Mouse (Mus musculus) layer of hippocampus, adult 11-12 months (tissue): ENCODE measurements around the gene Ensa.
A peak's percentile ranks its signal among the peaks of the same experiment; 100 is the strongest.
"Not testable (repeated sequence)": the region's sequence is repeated elsewhere in the genome, so short reads cannot be mapped to it uniquely, and the experiment has no call there.

Experiments used
- DNase-seq: peaks from one replicate; pipeline ENCODE4 v3.0.0; 2022; ENCODE audit warnings: low spot score

Gene Ensa

DNA sequence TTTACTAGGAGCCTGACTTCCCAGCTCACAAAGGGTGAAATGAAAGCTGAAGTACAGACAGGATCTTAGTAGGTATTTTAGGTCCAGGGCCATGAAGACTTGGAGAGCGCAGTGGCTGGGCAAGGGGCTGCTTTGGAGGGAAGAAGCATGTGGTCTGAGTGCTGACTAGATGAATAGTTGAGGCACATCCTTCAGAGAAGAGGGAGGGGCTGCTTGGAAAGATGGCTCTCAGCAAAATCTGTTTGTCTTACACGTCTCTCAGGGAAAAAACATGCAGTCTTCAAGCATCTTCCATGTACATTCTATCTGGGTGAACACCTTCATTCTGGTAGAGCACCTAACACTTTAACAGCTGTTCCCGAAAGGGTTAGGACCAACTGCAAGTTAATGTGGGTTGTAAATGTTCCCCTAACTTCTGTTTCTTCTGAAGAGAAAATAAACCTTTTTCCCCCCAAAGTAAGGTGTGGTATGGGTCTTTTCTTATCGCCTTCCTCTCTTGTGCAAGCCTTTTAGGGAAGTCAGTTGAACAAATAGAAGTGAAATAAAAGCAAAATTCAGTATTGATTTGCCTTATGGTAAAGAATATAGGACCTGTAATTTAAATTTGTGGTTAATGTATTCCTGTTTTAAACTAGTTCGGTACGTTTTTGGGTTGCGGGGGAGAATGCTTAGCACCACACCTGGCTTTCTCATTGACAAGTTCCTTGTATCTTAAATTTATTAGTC, 38.1 kb downstream of the Ensa start:
- DNase-seq: no peak

DNA sequence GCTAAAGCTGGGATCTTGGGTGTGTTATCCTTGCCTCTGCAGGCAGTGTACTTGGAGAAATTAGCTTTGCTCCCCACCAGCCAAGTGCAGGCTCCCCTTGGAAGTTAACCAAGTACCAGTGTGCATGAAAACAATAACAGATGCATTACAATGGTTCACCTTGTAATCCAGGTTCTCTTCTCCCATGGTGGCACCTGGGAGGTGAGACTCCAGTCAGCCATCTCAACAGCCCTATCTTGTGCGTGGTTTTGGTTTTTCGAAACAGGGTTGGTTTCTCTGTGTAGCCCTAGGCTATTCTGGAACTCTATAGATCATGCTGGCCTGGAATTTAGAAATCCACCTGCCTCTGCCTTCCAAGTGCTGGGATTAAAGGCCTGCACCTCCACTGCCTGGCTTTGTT, 38.7 kb downstream of the Ensa start:
- DNase-seq: no peak

DNA sequence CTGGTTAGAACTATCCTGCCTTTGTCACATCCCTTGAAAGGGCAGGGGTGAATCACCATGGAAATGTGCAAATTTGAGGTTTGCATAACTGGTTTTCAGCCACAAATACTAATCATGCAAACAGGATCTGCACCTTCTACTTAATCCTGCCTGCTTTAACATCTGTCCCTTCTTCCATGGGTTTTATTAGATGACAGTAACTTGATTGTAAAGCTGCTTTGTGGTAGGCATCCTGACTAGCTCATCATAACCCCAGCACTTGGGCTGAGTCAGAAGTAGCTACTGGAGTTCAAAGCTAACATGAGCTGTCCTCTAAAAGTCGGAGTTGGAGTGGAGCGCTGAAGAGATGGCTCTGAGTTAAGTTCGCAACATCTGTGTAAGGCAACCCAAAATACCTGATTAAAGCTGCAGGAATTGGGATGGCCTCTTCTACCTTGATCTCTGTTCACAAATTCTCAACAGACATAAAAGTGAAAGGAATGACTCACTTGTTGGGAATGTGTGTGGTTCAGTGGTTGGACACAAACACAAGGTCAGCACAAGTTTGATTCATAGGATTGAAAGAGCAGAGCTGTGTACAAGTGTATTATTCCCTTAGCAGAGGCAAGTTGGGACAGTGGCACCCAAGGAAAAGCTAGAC, 39.3 kb downstream of the Ensa start:
- DNase-seq: no peak

DNA sequence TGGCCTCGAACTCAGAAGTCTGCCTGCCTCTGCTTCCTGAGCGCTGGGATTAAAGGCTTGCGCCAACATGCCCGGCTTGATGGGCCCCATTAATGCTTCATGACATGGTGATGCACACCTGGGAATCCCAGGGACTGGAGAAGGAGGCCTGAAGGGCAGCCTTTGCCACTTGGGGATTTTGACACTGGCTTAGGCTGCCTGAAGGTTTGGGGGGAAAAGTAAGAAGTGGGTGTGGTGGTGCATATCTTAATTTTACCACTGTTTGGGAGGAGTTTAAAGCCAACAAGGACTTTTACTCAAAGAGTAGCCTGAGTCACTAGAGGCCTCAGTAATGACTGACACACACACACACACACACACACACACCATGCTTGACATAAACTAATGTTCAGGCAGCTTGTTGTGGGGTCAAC, 40.2 kb downstream of the Ensa start:
- no peak for DNase-seq

DNA sequence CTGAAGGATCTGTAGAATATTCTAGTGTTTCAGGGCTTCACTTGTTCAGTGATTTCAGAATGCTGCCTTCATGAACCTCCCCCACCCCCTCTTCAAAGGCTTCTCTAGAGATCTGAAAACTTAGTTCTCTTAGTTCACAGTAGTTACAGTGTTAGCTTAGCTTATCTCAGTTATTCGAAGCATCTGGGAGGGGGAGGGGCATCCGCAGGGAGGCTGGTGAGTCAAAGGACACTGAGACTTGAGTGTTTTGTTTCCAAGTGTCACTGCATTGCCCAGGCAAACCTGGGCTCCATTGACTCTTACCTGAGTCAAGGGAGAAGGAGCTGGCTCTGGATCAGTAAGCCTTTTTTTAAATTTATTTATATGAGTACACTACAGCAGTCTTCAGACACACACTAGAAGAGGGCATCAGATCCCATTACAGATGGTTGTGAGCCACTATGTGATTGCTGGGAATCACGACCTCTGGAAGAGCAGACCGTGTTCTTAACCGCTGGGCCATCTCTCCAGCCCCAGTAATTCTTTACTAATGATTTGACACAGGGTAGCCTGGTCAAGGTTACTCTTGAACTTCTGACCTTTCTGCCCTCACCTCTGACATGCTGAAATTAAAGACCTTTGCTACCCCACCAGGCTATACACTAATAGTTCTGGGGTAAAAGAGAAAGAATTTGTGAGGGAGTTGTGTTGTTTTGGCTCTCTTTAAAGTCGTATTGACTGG, 41.5 kb downstream of the Ensa start:
- no peak for DNase-seq

DNA sequence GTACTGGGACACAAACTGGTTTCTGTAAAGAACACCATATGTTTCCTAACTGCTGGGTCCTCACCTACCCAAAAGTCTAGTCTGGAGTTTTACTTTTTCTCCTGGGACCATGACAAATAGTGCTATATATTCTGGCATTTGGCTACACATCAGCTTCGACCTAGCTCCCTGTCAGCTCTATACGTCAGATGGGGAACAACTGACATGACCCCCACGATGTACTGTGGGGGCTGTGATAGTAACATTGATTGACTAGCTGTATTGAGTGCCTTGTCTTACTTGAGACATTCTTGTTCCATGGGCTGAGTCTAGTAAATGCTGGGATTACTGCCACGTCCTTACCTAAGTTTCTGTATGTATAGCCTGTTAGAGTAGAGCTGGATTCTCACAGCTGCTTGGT, 42.7 kb downstream of the Ensa start:
- DNase-seq: no peak

DNA sequence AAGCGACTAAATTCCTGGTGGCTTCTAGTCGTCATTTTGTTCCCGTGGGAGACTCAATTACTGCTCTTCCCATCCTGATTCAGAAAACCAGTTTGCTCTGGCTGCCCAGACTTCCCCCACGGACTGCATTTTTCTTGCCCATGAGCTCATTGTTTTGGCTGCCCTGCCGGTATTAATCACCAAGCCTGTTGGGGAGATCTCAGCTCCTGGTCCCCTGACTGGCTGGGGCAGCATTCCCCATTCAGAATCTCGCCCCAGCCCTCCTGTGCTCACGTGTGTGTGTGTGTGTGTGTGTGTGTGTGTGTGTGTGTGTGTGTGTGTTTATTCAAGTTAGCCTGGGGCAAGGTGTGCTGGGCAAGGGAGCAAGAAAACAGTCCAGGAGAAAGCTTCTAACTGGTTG, 43.2 kb downstream of the Ensa start:
- no peak for DNase-seq

DNA sequence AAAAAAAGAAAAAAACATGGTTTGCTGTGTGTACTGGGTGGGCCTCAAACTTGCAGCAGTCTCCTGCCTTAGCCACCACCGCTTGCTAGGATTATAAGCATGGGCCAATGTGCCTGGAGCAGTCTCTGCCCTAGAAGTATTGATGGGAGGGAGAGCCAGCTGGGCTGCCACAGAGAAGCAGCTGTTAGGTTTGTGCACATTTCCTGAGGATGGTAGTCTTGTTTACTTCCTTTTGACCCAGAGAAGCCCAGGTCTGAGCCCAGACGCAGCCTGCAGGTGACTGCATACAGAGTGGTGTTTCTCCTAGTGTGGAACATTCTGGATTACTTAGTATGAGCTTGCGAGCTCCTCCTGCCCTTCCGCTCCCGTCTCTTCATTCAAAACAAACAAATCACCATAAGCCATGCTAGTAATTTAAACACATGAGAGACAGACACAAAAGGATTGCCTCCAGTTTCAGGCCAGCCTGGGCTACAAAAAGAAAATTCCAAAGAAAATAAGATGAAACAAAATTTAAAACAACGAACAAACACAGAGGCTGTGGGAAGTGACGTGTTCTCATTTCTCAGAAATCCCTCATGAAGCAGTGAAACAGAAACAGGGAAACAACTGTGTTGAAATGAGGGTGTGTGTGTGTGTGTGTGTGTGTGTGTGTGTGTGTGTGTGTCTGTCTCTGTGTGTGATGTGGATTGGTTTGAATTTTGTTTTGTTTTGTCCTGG, 44.0 kb downstream of the Ensa start:
- no peak for DNase-seq

DNA sequence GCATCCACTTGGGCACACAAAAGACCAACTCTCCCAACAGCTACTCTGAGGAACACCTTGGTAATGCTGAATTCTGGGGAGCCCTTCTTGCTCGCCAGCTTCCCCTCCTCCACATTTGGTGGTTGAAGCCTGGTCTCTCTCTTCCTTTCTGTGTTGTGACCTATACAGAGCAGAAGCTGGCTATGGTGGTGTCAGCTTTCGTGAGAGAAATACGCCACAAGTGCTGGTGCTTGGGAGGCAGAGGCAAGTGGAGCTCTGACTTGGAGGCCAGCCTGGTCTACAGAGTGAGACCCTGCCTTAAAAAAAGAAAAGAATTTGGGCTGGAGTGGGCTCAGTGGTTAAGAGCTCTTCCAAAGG, 44.5 kb downstream of the Ensa start:
- DNase-seq: no peak

DNA sequence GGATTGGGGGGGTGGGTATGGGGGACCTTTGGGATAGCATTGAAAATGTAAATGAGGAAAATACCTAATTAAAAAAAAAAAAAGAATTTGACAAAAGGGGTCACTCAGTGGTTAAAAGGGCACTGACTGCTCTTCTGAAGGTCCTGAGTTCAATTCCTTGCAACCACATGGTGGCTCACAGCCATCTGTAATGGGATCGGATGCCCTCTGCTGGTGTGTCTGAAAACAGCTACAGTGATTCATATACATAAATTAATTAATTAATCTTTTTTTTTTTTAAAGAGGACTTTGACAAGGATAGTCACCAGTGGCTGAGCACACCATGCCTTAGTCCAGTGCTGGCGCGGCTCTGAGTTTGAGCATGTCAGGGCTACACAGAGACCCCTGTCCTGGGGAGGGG, 45.6 kb downstream of the Ensa start:
- not testable (repeated sequence) for DNase-seq

DNA sequence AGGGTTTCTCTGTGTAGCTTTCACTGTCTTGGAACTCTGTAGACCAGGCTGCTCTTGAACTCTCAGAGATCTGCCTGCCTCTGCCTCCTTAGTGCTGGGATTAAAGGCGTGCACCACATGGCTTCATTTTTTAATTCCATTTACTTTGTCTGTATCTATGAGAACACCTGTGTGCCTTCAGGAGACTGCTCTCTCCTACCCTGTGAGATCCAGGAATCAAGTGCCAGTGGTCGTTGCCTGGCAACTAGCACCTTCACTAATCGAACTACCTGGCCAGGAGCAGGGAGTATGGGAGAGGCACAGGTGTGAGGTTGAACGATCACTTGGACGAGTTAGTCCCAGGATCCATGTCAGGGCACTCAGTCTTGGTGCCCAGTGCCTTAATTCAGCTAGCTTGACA, 46.4 kb downstream of the Ensa start:
- DNase-seq: no peak

DNA sequence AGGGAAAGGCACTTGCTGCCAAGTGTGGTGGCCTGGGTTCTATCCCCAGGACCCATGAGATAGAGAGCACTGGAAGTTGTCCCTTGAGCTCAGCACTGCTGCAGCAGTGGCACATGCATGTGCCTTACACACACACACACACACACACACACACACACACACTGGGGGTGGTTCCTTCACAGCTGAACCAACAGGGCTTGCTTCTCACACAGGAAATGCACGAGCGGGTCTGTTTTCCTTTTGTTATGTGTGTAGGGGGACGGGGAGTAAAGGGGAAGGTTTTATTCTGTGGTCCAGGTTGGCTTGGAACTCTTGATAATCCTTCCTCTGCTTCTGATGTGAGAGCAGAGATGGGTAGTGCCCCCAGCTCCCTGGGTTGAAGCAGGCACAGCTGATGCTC, 47.7 kb downstream of the Ensa start:
- DNase-seq: no peak

DNA sequence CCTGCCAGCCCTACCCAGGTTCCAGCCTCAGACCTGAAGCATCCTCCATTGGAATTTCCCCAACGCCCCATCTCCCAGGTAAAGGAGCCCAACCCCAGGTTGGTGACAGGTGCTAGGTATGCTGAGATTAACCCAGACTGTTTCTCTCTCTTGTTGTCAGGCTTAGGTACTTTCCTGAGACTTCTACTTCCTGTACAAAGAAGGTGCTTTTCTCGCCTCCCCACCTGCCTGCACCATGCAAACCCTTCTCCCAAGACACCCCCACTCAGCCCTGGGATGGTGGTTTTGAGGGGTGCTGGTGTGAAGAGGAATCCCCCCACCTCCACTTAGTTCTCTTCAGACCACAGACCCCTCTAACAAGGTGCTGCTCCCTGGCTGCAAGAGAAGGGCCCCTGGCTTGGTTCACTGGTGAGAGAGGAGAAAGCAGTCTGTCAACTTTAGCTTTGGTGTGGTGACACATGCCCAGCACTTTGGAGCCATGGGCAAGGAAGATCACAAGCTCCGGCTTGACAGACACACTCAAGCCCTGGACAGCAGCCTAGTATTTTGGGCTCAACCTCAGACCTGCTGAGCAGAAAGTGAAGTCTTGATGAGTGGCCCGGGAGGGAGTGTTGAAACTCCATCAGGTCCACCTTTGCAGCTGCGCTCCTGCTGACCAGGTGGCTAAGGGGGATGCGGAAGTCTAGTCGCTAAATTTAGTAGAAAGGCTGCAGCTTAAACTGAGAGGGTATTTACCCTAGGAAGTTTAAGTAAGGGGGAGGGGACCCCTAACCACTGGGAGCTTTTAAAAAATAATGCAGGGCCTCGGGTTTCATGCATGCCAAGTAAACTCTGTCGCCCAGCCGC, 48.3 kb downstream of the Ensa start:
- DNase-seq: no peak

DNA sequence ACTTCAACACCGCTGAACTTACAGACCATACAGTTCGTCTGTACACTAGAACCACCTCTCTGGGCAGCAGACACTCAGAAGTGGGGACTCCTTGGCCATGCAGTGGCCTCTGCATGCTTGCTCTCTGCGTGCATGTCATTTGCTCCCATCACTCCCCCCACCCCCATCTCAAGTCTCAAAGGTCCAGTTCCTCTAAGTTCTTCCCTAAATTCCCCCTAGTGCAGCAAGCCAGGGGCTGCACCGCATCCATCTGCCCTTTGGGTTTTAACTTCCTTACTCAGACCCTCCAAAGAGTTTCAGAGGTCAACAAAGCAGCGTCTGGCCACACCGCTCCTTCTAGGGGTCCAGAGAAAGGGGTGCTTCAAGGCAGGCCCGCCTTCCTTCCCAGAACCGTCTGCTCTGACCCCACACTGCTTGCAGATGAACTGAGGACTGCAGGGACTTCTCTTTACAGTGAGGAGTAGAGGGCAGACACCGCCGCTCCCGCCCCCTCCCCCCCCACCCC, 49.0 kb downstream of the Ensa start:
- no peak for DNase-seq

DNA sequence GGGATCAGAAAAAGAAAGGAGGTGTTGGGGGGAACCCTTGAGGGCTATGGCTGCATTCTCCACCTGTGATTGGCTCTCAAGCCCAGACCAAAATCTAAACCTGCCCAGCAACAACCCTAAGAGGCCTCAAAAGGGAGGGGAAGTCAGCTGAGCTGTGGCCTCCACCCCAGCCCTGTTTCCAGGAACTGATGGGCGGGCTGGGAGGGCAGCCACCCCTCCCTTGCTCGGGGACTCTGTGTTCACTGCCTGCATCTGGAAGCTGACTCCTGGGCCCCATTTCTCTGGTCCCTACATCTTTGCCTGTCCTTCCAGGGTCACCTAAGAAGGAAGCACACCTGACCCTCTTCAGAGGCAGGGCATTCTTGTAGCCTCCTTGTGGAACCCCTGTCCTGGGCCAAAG, 49.4 kb downstream of the Ensa start:
- no peak for DNase-seq

DNA sequence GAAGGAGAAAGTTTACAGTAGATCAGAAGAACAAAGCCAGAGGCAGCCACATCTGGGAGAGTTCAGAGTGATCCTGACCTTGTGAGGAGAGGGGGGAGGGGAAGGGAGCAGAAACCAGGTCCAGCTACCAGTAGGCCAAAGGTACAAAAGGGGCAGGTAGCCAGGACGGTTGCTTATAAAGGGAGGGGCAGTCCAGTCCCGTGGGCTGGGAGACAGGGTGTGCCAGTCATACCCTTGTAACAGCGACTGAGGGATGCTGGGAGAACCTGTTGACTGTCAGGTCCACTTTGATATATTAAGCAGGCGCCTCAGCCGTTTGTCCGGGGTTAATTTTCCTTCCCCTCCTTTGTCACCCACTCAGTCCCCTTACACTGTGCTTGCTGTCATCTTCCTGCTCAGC, 50.0 kb downstream of the Ensa start:
- no peak for DNase-seq

DNA sequence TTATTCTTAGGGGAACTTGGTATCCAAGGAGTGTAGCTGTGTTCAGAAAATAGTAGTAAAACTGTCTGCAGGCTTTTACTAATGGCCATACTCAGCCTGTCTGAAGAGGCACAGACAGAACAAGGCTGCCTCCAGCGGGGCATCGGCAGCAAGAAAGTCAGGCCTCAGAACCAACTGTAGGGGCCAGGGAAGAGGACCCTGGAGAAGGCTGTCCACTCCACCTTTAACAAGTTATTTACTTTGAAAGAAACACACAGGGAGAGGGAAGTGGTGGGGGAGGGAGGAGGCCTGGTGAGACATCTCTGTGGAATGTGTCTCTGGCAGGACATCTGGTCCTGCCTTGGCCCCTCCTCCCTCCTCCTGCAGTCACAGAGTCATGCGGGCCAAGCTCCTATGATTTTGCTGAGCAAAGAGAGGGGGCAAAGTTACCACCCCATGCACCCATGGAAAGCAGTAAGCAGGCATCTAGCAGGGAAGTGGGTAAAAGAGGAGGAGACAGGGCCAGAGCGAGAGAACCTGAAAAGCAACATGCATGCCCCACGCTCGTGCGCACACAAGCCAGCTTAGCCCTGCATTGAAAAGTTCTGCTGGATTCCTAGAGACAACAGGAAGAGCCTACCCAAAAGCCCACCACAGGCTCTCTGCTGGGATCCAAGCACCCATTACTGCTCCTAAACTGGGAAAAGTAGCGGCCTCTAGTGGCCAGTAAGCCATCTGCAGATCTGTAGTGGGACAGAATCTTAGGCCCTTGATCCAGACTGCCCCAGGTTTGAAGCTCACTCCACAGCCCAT, 50.7 kb downstream of the Ensa start:
- peak; percentile 75 for DNase-seq

DNA sequence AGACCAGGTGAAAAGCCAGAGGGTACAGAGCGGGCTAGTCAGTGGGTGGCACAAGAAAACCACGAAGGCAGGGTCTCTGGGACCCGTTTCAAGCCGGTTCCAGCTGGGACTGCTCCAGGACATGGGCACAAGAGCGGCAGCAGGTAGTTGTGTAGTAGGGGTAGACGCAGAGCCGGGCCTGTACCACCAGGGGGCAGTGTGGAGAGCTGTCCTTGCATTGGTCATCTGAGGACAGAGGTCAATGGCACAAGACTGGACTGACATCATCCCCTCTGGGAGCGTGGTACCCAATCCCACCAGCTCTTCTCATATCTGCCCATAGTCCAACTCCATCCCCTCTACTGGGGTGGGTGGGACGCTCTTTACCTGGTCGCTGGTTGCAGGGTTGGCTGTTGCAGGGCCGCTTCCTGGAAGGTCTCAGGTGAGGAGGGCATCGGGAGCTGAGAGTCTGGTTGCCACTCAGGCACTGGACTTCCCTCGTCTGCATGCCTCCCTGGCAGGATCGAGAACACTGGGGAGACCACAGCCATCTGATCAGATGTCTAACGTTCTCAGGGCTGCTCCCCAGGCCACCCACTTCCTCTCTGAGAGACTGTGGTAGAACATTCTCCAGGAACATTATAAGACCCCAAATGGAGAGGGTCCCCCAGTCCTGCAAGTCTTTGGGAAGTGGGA, 52.1 kb downstream of the Ensa start:
- peak; percentile 73 for DNase-seq

DNA sequence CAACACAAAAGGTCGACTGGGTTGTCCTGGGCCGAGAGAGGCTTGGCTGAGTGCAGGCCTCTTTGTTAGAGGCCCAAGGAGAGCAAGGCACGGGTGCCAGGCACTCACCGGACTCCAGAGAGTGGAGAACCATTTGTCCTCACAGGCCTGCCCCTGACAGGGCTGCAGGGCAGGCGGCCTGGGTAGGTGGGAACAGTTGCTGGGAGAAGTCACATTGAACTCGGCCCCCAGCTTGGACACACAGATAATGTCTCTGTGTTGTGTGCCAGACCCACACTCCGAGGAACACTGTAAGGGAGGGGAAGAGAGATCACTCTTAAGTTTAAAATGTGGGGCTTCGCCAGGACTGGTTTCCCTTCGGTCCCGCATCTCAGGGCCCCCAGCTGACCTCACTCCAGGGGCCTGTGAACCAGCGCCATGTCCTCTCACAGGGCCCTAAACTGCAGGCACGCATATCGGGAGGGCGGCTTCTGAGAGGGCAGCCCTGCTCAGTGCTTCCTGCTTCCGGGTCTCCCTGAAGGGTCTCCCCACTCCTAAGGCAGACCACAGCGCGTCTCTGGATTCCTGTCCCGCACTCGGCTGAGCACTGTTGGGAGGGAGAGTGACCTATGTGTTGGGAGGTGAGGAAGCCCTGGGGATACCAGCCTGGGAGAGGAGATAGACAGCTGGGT, 52.8 kb downstream of the Ensa start:
- DNase-seq: no peak

DNA sequence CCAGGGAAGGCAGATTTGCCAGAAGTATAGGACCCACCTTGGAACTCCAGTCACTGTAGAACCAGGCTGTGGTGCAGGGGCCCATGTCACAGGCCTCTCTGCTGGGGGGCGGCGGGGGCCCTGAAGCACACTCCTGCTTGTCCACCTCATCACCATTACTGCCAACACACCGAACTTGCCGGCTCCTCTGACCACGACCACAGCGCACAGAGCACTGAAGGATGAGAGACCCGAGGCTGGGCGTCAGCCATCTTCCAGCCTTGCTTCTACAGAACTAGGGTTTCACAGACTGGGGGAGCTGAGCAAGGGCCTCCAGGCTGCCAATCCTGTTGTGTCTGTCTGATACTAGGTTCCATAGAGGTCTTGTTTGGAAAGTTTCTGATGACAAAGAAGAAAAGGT, 54.8 kb downstream of the Ensa start:
- no peak for DNase-seq
